In genomic region chr1:175880453-175881296, GRCm38 (mm10) we compare ENCODE assay signal across 8 mouse cellular contexts. TPM values are rescaled to one million over a fixed set of nuclear protein-coding genes. Genes with fewer than 3 reads are reported as not detected.
DNase-seq lines count a peak whose midpoint lies in the region; ATAC-seq and TF ChIP-seq lines count a peak whose summit lies in the region.

Exo1 (plus strand) TSS chr1:175880581.

- no peak for TF ChIP-seq CTCF in C2C12 (IDR thresholded peaks at IDR 0.05; ENCODE audit: control insufficient read depth, insufficient read depth, insufficient read length)
- TF ChIP-seq CTCF in brain, embryonic 14.5 days (IDR thresholded peaks at IDR 0.05; ENCODE audit: borderline replicate concordance, extremely low read depth, insufficient read depth, insufficient read length) = no peak
- no peak for TF ChIP-seq CTCF in liver, adult 2 months (IDR thresholded peaks at IDR 0.05; ENCODE audit: low read depth, low read length)

- H3K79me3 ChIP-seq in C2C12 (ENCODE audit: low read depth) = peaks cover 16% of the 10 kb centered on the region

- H3ac ChIP-seq in C2C12 (ENCODE audit: control insufficient read depth, insufficient read length, low read depth) (peak within 1 kb of the TSS; percentile 86), myocyte (ENCODE audit: control insufficient read depth, insufficient read length) (peak within 1 kb of the TSS; percentile 68)

- H3K9me3 ChIP-seq in erythroblast, embryonic 14.5 days (ENCODE audit: control insufficient read depth, low read length) = no peaks in the 10 kb centered on the region; the same call in 1 of the 2 replicates
- H3K9me3 ChIP-seq in heart, embryonic 11.5 days (replicated peaks; ENCODE audit: control insufficient read depth, low read length) = no peaks in the 10 kb centered on the region
- H3K9me3 ChIP-seq in kidney, embryonic 16.5 days (ENCODE audit: low read length) = no peaks in the 10 kb centered on the region

- WGBS in heart, embryonic 11.5 days (ENCODE audit: insufficient replicate concordance) = under 1% methylated on average over 66 of the region's 66 CpGs
- under 1% methylated on average over 66 of the region's 66 CpGs for WGBS in kidney, embryonic 16.5 days
- WGBS in liver, adult 2 months = under 1% methylated on average over 66 of the region's 66 CpGs

- H3K4me3 ChIP-seq in C2C12 (ENCODE audit: insufficient read depth, poor library complexity, severe bottlenecking) = peak within 1 kb of the TSS; percentile 64
- H3K4me3 ChIP-seq in erythroblast, embryonic 14.5 days (replicated peaks) = peak within 1 kb of the TSS; percentile 97
- peak within 1 kb of the TSS; percentile 83 for H3K4me3 ChIP-seq in heart, embryonic 11.5 days (ENCODE audit: low read depth, low read length)
- H3K4me3 ChIP-seq in kidney, embryonic 16.5 days (ENCODE audit: low read length) = peak within 1 kb of the TSS; percentile 91
- H3K4me3 ChIP-seq in liver, adult 2 months (ENCODE audit: insufficient read depth, low read depth, low read length) = peak within 1 kb of the TSS; percentile 81
- H3K4me3 ChIP-seq in myocyte = peak within 1 kb of the TSS; percentile 66

- H3K9ac ChIP-seq in heart, embryonic 11.5 days (ENCODE audit: low read depth, low read length) = peak within 1 kb of the TSS; percentile 81
- peak within 1 kb of the TSS; percentile 92 for H3K9ac ChIP-seq in kidney, embryonic 16.5 days (replicated peaks; ENCODE audit: low read length)
- H3K9ac ChIP-seq in liver, adult 2 months (ENCODE audit: low read depth, low read length) = peak within 1 kb of the TSS; percentile 83

- H3K79me2 ChIP-seq in C2C12 (ENCODE audit: control insufficient read depth, insufficient read depth) (peaks cover 22% of the 10 kb centered on the region), myocyte (ENCODE audit: control insufficient read depth, insufficient read depth) (peaks cover 4% of the 10 kb centered on the region)
- no peaks in the 10 kb centered on the region for H3K79me2 ChIP-seq in liver, adult 2 months (ENCODE audit: control insufficient read depth, insufficient read depth, low read length)

- peak within 1 kb of the TSS; percentile 86 for H3K4me2 ChIP-seq in heart, embryonic 11.5 days
- H3K4me2 ChIP-seq in kidney, embryonic 16.5 days (replicated peaks; ENCODE audit: low read depth, low read length) = peak within 1 kb of the TSS; percentile 89
- H3K4me2 ChIP-seq in myocyte (ENCODE audit: low read depth) = peak within 1 kb of the TSS; percentile 76

- peak within 1 kb of the TSS; percentile 84 for H3K27ac ChIP-seq in heart, embryonic 11.5 days (ENCODE audit: low read depth, low read length)
- H3K27ac ChIP-seq in kidney, embryonic 16.5 days (ENCODE audit: low read length) = peak within 1 kb of the TSS; percentile 95
- peak within 1 kb of the TSS; percentile 93 for H3K27ac ChIP-seq in liver, adult 2 months (replicated peaks; ENCODE audit: insufficient read depth, low read depth, low read length)

- ATAC-seq in heart, embryonic 11.5 days (replicated peaks; ENCODE audit: insufficient number of reproducible peaks, low FRiP score, low TSS enrichment) = peak; percentile 95
- peak; percentile 98 for ATAC-seq in kidney, embryonic 16.5 days (ENCODE audit: low FRiP score, low TSS enrichment)

- peaks cover 27% of the 10 kb centered on the region for H3K4me1 ChIP-seq in erythroblast, embryonic 14.5 days (ENCODE audit: control insufficient read depth)
- H3K4me1 ChIP-seq in heart, embryonic 11.5 days (ENCODE audit: control insufficient read depth, insufficient read depth, low read length) = peaks cover 6% of the 10 kb centered on the region
- peaks cover 22% of the 10 kb centered on the region for H3K4me1 ChIP-seq in kidney, embryonic 16.5 days (ENCODE audit: insufficient read depth, low read length)
- H3K4me1 ChIP-seq in liver, adult 2 months (ENCODE audit: control insufficient read depth, insufficient read depth, low read length) = no peaks in the 10 kb centered on the region

- TF ChIP-seq POLR2A in brain, embryonic 14.5 days (IDR thresholded peaks at IDR 0.05; ENCODE audit: borderline replicate concordance, extremely low read depth, insufficient read depth, insufficient read length, poor library complexity, severe bottlenecking) = no peak
- TF ChIP-seq POLR2A in liver, adult 2 months (IDR thresholded peaks at IDR 0.05; ENCODE audit: extremely low read depth, insufficient read depth, low read length) = no peak
- TF ChIP-seq POLR2A in myocyte (IDR thresholded peaks at IDR 0.05; ENCODE audit: insufficient read length, low read depth) = no peak

- DNase-seq in brain, embryonic 14.5 days (ENCODE audit: low read depth) = peak; percentile 94
- DNase-seq in liver, adult 2 months (ENCODE audit: extremely low read depth, low read depth, low spot score) = peak; percentile 76
- peak; percentile 88 for DNase-seq in splenic B cell, adult 2 months (ENCODE audit: low read depth, low spot score)

- H3K36me3 ChIP-seq in C2C12 (ENCODE audit: control insufficient read depth, insufficient read depth) (peaks cover 34% of the 10 kb centered on the region), myocyte (ENCODE audit: control insufficient read depth, insufficient read depth) (no peaks in the 10 kb centered on the region)
- peaks cover 43% of the 10 kb centered on the region for H3K36me3 ChIP-seq in erythroblast, embryonic 14.5 days (ENCODE audit: control insufficient read depth)
- H3K36me3 ChIP-seq in heart, embryonic 11.5 days (ENCODE audit: control insufficient read depth, insufficient read depth, low read length) = peaks cover 8% of the 10 kb centered on the region
- H3K36me3 ChIP-seq in kidney, embryonic 16.5 days (ENCODE audit: insufficient read depth, low read length) = peaks cover 19% of the 10 kb centered on the region
- H3K36me3 ChIP-seq in liver, adult 2 months (ENCODE audit: control insufficient read depth, insufficient read depth, low read length) = no peaks in the 10 kb centered on the region
- no peaks in the 10 kb centered on the region for H3K36me3 ChIP-seq in splenic B cell, adult 2 months (ENCODE audit: control insufficient read depth, insufficient read depth, low read length, poor library complexity, severe bottlenecking)

- no peaks in the 10 kb centered on the region for H3K27me3 ChIP-seq in C2C12 (ENCODE audit: control insufficient read depth, insufficient read depth, insufficient read length)
- no peaks in the 10 kb centered on the region for H3K27me3 ChIP-seq in erythroblast, embryonic 14.5 days (ENCODE audit: control insufficient read depth)
- H3K27me3 ChIP-seq in heart, embryonic 11.5 days (ENCODE audit: control insufficient read depth, insufficient read depth, low read length) = no peaks in the 10 kb centered on the region
- no peaks in the 10 kb centered on the region for H3K27me3 ChIP-seq in kidney, embryonic 16.5 days (ENCODE audit: insufficient read depth, low read length)
- no peaks in the 10 kb centered on the region for H3K27me3 ChIP-seq in liver, adult 2 months (ENCODE audit: control insufficient read depth, insufficient read depth, low read length)
- H3K27me3 ChIP-seq in myocyte (ENCODE audit: control insufficient read depth, insufficient read depth, insufficient read length) = no peaks in the 10 kb centered on the region
- no peaks in the 10 kb centered on the region for H3K27me3 ChIP-seq in splenic B cell, adult 2 months (ENCODE audit: control insufficient read depth, insufficient read depth, low read length, poor library complexity, severe bottlenecking)

TF ChIP-seq in C2C12, 6 proteins besides CTCF, POLR2A, EP300 and RAD21:
- no peak for TF ChIP-seq CEBPB (IDR thresholded peaks at IDR 0.05; ENCODE audit: low read depth)
- no peak for TF ChIP-seq FOSL1 (IDR thresholded peaks at IDR 0.05; ENCODE audit: insufficient read depth, low read length, poor library complexity, severe bottlenecking)
- no peak for TF ChIP-seq MAX (IDR thresholded peaks at IDR 0.05)
- TF ChIP-seq USF1 (IDR thresholded peaks at IDR 0.05; ENCODE audit: low read depth) = no peak
- no peak for TF ChIP-seq MYOG (IDR thresholded peaks at IDR 0.05; ENCODE audit: control insufficient read depth, extremely low read depth, insufficient read length)
- TF ChIP-seq MYOD1 (IDR thresholded peaks at IDR 0.05; ENCODE audit: control insufficient read depth, insufficient read length, low read depth) = no peak

TF ChIP-seq in myocyte, 11 proteins besides CTCF, POLR2A, EP300 and RAD21:
- TF ChIP-seq E2F4 (IDR thresholded peaks at IDR 0.05; ENCODE audit: insufficient read depth) (peak; percentile 94), MYOD1 (IDR thresholded peaks at IDR 0.05; ENCODE audit: control insufficient read depth in 1 of 3, insufficient read length in 2 of 3, low read depth in 2 of 3) (no peak)

RNA-seq across cellular contexts. Expression of gene Exo1, which starts in this region (rescaled TPM):
- polyA plus RNA-seq in C2C12 (2012; fragmentation: generic; extraction: Trizol) (19.5 TPM), myocyte (2012; fragmentation: generic; extraction: Trizol) (2.3 TPM)
- polyA plus RNA-seq in brain, embryonic 14.5 days (2012; rRNA removed) = 4.3 and 5.4 TPM in 2 replicates
- polyA plus RNA-seq in erythroblast, embryonic 14.5 days (2012) = 0.51 and 0.52 TPM in 2 replicates
- 53.0 and 60.3 TPM in 2 replicates for polyA plus RNA-seq in heart, embryonic 11.5 days (2014; fragmentation: Nextera tagmentation; extraction: Ambion mirVana)
- 74.5 and 79.3 TPM in 2 replicates for polyA plus RNA-seq in kidney, embryonic 16.5 days (2015; fragmentation: Nextera tagmentation; extraction: Ambion mirVana)
- 0.28 and 0.54 TPM in 2 replicates for total RNA-seq in liver, adult 2 months (2014; rRNA removed)
- not detected in 2 replicates for polyA plus RNA-seq in liver, adult 2 months (2012; rRNA removed)

Comparison
In these comparisons a context has a peak if more than half of its experiments do, and no peak if none do; other contexts are left out.
1. Peak in every context shown above with its lines: DNase-seq, ATAC-seq, H3K4me3 ChIP-seq and H3K27ac ChIP-seq.
2. Peak in DNase-seq, H3K4me3 ChIP-seq, H3K27ac ChIP-seq and H3K9ac ChIP-seq in liver, adult 2 months; RNA of the gene not detected or under 1 TPM.